Mouse (Mus musculus) left cerebral cortex, adult 6 months (tissue): ENCODE results near the gene Ankrd10. TPM values are rescaled to one million over a fixed set of nuclear protein-coding genes. Genes with fewer than 3 reads are reported as not detected.

Source experiments
- long read RNA-seq, 2 experiments: library from polyadenylated mRNA; unstranded; transcript quantifications; one replicate each; pipeline ENCODE4 v2.0.0; 2019 to 2020
- polyA plus RNA-seq: library from polyadenylated mRNA; unstranded; fragments of <200 nt; fragmentation: Nextera tagmentation; gene quantifications from 2 replicates; pipeline ENCODE4 v1.2.3, GENCODE M21; 2021

Gene Ankrd10
- polyA plus RNA-seq: 9.6 and 10.8 TPM in 2 replicates
- long read RNA-seq, experiment 1, full-length matches to known transcripts: 52 of 94 reads
- long read RNA-seq, experiment 1, partial matches to known transcripts: 21 of 94 reads
- long read RNA-seq, experiment 1, other reads (novel, unspliced or antisense): 21 of 94 reads
- long read RNA-seq, experiment 2, partial matches to known transcripts: 4 of 14 reads
- long read RNA-seq, experiment 2, other reads (novel, unspliced or antisense): 5 of 14 reads

GRCm38 (mm10) chr8:11635611-11636081 lies at the start of gene Ankrd10:
TSS of gene Ankrd10 (minus strand) at chr8:11635757.

Other genes starting within 250 kb of the Ankrd10 start
- 2.0 and 2.6 TPM in 2 replicates for gene Rab20, start 157.0 kb downstream of the Ankrd10 start, polyA plus RNA-seq
- gene Naxd, start 138.3 kb downstream of the Ankrd10 start, polyA plus RNA-seq: 121 and 157 TPM in 2 replicates
- gene Cars2, start 85.0 kb downstream of the Ankrd10 start, polyA plus RNA-seq: 16.0 and 20.5 TPM in 2 replicates
- 24.8 and 29.5 TPM in 2 replicates for gene Ing1, start 80.2 kb downstream of the Ankrd10 start, polyA plus RNA-seq
- not detected in 2 replicates for gene 1700016D06Rik, start 65.3 kb upstream of the Ankrd10 start, polyA plus RNA-seq
- gene Arhgef7, start 92.0 kb upstream of the Ankrd10 start, polyA plus RNA-seq: 19.0 and 19.8 TPM in 2 replicates
- not detected in 2 replicates for gene Tex29, start 204.7 kb upstream of the Ankrd10 start, polyA plus RNA-seq